8 mouse cellular contexts compared by ENCODE assay signal in the genomic region with DNA sequence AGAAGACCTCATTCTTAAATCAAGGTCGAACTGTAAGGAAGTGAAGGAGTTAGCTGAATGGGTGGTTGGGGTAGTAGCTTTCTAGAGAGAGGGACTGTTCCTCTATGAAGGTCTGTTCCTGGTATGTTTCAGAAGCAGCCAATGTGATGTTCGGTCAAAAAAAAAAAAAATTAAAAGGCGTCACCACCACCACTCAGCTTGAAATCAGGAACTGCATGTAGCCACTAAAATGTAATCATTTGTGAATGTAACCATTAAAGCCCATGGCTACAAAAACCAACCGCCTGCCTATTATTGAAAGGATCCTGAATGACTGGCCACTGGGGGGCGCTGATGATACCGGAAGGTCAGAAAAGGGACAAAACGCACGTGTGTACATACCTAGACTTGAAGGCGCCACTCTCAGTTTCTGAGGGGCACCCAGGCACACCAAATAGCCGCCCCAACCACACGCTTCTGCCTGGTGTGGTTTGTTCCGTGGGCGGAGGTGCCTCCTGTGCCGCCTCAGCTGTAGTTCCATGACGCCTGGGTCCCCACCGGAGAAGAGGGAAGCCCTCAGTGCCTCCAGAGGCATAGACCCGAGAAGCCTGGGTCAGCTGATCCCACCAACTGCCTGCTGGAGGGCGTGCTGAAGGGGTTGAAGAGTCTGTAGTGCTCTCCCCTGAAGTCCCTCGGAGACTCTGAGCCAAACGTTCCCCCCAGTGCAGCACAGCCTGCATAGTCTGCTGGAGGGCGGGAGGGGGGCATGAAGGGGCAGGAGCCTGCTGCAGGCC. TPM values are rescaled to one million over a fixed set of nuclear protein-coding genes. Genes with fewer than 3 reads are reported as not detected.
DNase-seq lines count a peak whose midpoint lies in the region; ATAC-seq and TF ChIP-seq lines count a peak whose summit lies in the region.

No protein-coding gene starts in this region.

- WGBS in forebrain, embryonic 11.5 days, result 34% methylated on average over 21 of the region's 21 CpGs
- WGBS in forebrain, embryonic 16.5 days, result 35% methylated on average over 21 of the region's 21 CpGs
- WGBS in limb, embryonic 14.5 days, result 16% methylated on average over 18 of the region's 21 CpGs
- 24% methylated on average over 21 of the region's 21 CpGs for WGBS in stomach, embryonic 15.5 days

- no peak overlapping the region for H3K27ac ChIP-seq in forebrain, embryonic 11.5 days (ENCODE audit: low read depth, low read length)
- H3K27ac ChIP-seq in forebrain, embryonic 16.5 days (ENCODE audit: low read length), result no peak overlapping the region
- peak overlapping the region; percentile 28 for H3K27ac ChIP-seq in limb, embryonic 14.5 days (replicated peaks; ENCODE audit: low read depth, low read length)
- H3K27ac ChIP-seq in stomach, embryonic 15.5 days, result no peak overlapping the region; the same call in 1 of the 2 replicates

- H3K27me3 ChIP-seq in forebrain, embryonic 11.5 days (ENCODE audit: control insufficient read depth, insufficient read depth, low read length), result peaks cover 16% of the 10 kb centered on the region
- no peaks in the 10 kb centered on the region for H3K27me3 ChIP-seq in forebrain, embryonic 16.5 days (replicated peaks; ENCODE audit: control insufficient read depth, insufficient read depth, low read length)
- H3K27me3 ChIP-seq in limb, embryonic 14.5 days (ENCODE audit: control insufficient read depth, insufficient read depth, low read length), result peaks cover 4% of the 10 kb centered on the region; the same call in 1 of the 2 replicates
- no peaks in the 10 kb centered on the region for H3K27me3 ChIP-seq in myocyte (ENCODE audit: control insufficient read depth, insufficient read depth, insufficient read length)
- H3K27me3 ChIP-seq in stomach, embryonic 15.5 days (replicated peaks), result peaks cover 6% of the 10 kb centered on the region; the same call in 1 of the 2 replicates

- H3K36me3 ChIP-seq in forebrain, embryonic 11.5 days (ENCODE audit: control insufficient read depth, insufficient read depth, low read length), result no peaks in the 10 kb centered on the region
- peaks cover 9% of the 10 kb centered on the region for H3K36me3 ChIP-seq in forebrain, embryonic 16.5 days (ENCODE audit: control insufficient read depth, insufficient read depth)
- H3K36me3 ChIP-seq in limb, embryonic 14.5 days (ENCODE audit: control insufficient read depth, insufficient read depth, low read length), result peaks cover 20% of the 10 kb centered on the region
- H3K36me3 ChIP-seq in myocyte (ENCODE audit: control insufficient read depth, insufficient read depth), result no peaks in the 10 kb centered on the region
- 0 out of 2 replicates have a peak, but pooled peaks cover 5% of the 10 kb centered on the region for H3K36me3 ChIP-seq in stomach, embryonic 15.5 days

- H3ac ChIP-seq in myocyte (ENCODE audit: control insufficient read depth, insufficient read length), result no peak overlapping the region

- H3K9ac ChIP-seq in forebrain, embryonic 11.5 days (ENCODE audit: low read length), result no peak overlapping the region
- no peak overlapping the region for H3K9ac ChIP-seq in forebrain, embryonic 16.5 days (replicated peaks; ENCODE audit: low read depth, low read length)
- H3K9ac ChIP-seq in limb, embryonic 14.5 days (ENCODE audit: low read depth, low read length, severe bottlenecking), result peak overlapping the region; percentile 31; the same call in 1 of the 2 replicates
- no peak overlapping the region for H3K9ac ChIP-seq in stomach, embryonic 15.5 days

- no peak for ATAC-seq in forebrain, embryonic 11.5 days (replicated peaks; ENCODE audit: low FRiP score)
- ATAC-seq in forebrain, embryonic 16.5 days, result no peak
- no peak for ATAC-seq in limb, embryonic 14.5 days (ENCODE audit: low FRiP score, low read depth)
- ATAC-seq in stomach, embryonic 15.5 days (ENCODE audit: insufficient read depth, low FRiP score, low read depth), result no peak

- no peak overlapping the region for H3K4me3 ChIP-seq in forebrain, embryonic 11.5 days (ENCODE audit: low read depth, low read length)
- no peak overlapping the region for H3K4me3 ChIP-seq in forebrain, embryonic 16.5 days (replicated peaks; ENCODE audit: low read length)
- H3K4me3 ChIP-seq in limb, embryonic 14.5 days (replicated peaks; ENCODE audit: low read length), result peak overlapping the region; percentile 5; the same call in 1 of the 2 replicates
- H3K4me3 ChIP-seq in myocyte, result no peak overlapping the region
- H3K4me3 ChIP-seq in stomach, embryonic 15.5 days (replicated peaks), result 0 out of 2 replicates have a peak overlapping the region, but pooled peaks have one; percentile 6

- TF ChIP-seq POLR2A in limb, embryonic 14.5 days (IDR thresholded peaks at IDR 0.05; ENCODE audit: borderline replicate concordance, extremely low read depth, insufficient read depth, insufficient read length), result no peak
- no peak for TF ChIP-seq POLR2A in myocyte (IDR thresholded peaks at IDR 0.05; ENCODE audit: insufficient read length, low read depth)

- H3K4me1 ChIP-seq in forebrain, embryonic 11.5 days (replicated peaks; ENCODE audit: control insufficient read depth, insufficient read depth, low read length), result peaks cover 13% of the 10 kb centered on the region; the same call in 1 of the 2 replicates
- H3K4me1 ChIP-seq in forebrain, embryonic 16.5 days (replicated peaks; ENCODE audit: control insufficient read depth, insufficient read depth, low read length), result peaks cover 20% of the 10 kb centered on the region
- H3K4me1 ChIP-seq in limb, embryonic 14.5 days (ENCODE audit: control insufficient read depth, insufficient read depth, low read length), result peaks cover 28% of the 10 kb centered on the region
- H3K4me1 ChIP-seq in stomach, embryonic 15.5 days, result peaks cover 25% of the 10 kb centered on the region

- DNase-seq in forebrain, embryonic 11.5 days (ENCODE audit: low spot score), result peak; percentile 90
- peak; percentile 77 to 81 for DNase-seq in cerebellum, adult 18-20 months
- peak; percentile 84 for DNase-seq in gastrocnemius, postnatal 10 days
- peak; percentile 74 for DNase-seq in kidney, adult 11 months
- peak; percentile 76 for DNase-seq in limb, embryonic 14.5 days (ENCODE audit: low spot score)

- no peaks in the 10 kb centered on the region for H3K9me3 ChIP-seq in forebrain, embryonic 11.5 days (ENCODE audit: control insufficient read depth, low read length)
- no peaks in the 10 kb centered on the region for H3K9me3 ChIP-seq in forebrain, embryonic 16.5 days (ENCODE audit: control insufficient read depth, low read length)
- no peaks in the 10 kb centered on the region for H3K9me3 ChIP-seq in limb, embryonic 14.5 days (ENCODE audit: control insufficient read depth, low read length)
- H3K9me3 ChIP-seq in stomach, embryonic 15.5 days, result no peaks in the 10 kb centered on the region

- no peak overlapping the region for H3K4me2 ChIP-seq in forebrain, embryonic 11.5 days (ENCODE audit: low read depth, low read length, severe bottlenecking)
- no peak overlapping the region for H3K4me2 ChIP-seq in forebrain, embryonic 16.5 days (ENCODE audit: low read length)
- H3K4me2 ChIP-seq in limb, embryonic 14.5 days (replicated peaks; ENCODE audit: low read depth, low read length, severe bottlenecking), result peak overlapping the region; percentile 33
- no peak overlapping the region for H3K4me2 ChIP-seq in myocyte (ENCODE audit: low read depth)
- peak overlapping the region; percentile 46 for H3K4me2 ChIP-seq in stomach, embryonic 15.5 days

- H3K79me2 ChIP-seq in myocyte (ENCODE audit: control insufficient read depth, insufficient read depth), result no peaks in the 10 kb centered on the region

TF ChIP-seq in myocyte, 11 proteins besides CTCF, POLR2A, EP300 and RAD21 (continues in another document):
- TF ChIP-seq REST (IDR thresholded peaks at IDR 0.05; ENCODE audit: insufficient read depth, insufficient read length) (no peak), USF1 (IDR thresholded peaks at IDR 0.05; ENCODE audit: low read depth) (no peak), CEBPB (IDR thresholded peaks at IDR 0.05; ENCODE audit: insufficient read depth, poor library complexity, severe bottlenecking) (no peak)

RNA-seq across cellular contexts. Expression of gene Rusc1, which starts 5.6 kb away (rescaled TPM):
- 23.9 and 24.5 TPM in 2 replicates for polyA plus RNA-seq in forebrain, embryonic 11.5 days (2014; fragmentation: Nextera tagmentation; extraction: Ambion mirVana)
- polyA plus RNA-seq in forebrain, embryonic 16.5 days (2015; fragmentation: Nextera tagmentation; extraction: Ambion mirVana), result 74.4 and 76.8 TPM in 2 replicates
- 1 to 10 TPM; 9.7 to 9.9 TPM for total RNA-seq in gastrocnemius, postnatal 10 days (2021)
- polyA plus RNA-seq in limb, embryonic 14.5 days (2012; rRNA removed), result 56.6 and 64.2 TPM in 2 replicates
- polyA plus RNA-seq in limb, embryonic 14.5 days (2014; fragmentation: Nextera tagmentation; extraction: Ambion mirVana), result 24.8 and 27.5 TPM in 2 replicates
- 20.2 TPM for polyA plus RNA-seq in myocyte (2012; fragmentation: generic; extraction: Trizol)
- 20.3 and 21.0 TPM in 2 replicates for polyA plus RNA-seq in stomach, embryonic 15.5 days (2015; fragmentation: Nextera tagmentation; extraction: Ambion mirVana)

RNA-seq across cellular contexts. Expression of gene Gm43738, which starts 13.4 kb away (rescaled TPM):
- not detected in 2 replicates for polyA plus RNA-seq in forebrain, embryonic 11.5 days (2014; fragmentation: Nextera tagmentation; extraction: Ambion mirVana)
- polyA plus RNA-seq in forebrain, embryonic 16.5 days (2015; fragmentation: Nextera tagmentation; extraction: Ambion mirVana), result not detected in 2 replicates
- not detected for total RNA-seq in gastrocnemius, postnatal 10 days (2021)
- polyA plus RNA-seq in limb, embryonic 14.5 days (2012; rRNA removed), result 0.03 TPM in 1 of 2 replicates, not detected in the other
- polyA plus RNA-seq in limb, embryonic 14.5 days (2014; fragmentation: Nextera tagmentation; extraction: Ambion mirVana), result not detected in 2 replicates
- polyA plus RNA-seq in myocyte (2012; fragmentation: generic; extraction: Trizol), result 0.02 TPM
- polyA plus RNA-seq in stomach, embryonic 15.5 days (2015; fragmentation: Nextera tagmentation; extraction: Ambion mirVana), result not detected in 2 replicates

RNA-seq across cellular contexts. Expression of gene Fdps, which starts 14.2 kb away (rescaled TPM):
- polyA plus RNA-seq in forebrain, embryonic 11.5 days (2014; fragmentation: Nextera tagmentation; extraction: Ambion mirVana), result 332 and 356 TPM in 2 replicates
- 380 and 438 TPM in 2 replicates for polyA plus RNA-seq in forebrain, embryonic 16.5 days (2015; fragmentation: Nextera tagmentation; extraction: Ambion mirVana)
- 10 to 100 TPM; 33.7 to 35.5 TPM for total RNA-seq in gastrocnemius, postnatal 10 days (2021)
- polyA plus RNA-seq in limb, embryonic 14.5 days (2012; rRNA removed), result 118 and 119 TPM in 2 replicates
- 172 and 215 TPM in 2 replicates for polyA plus RNA-seq in limb, embryonic 14.5 days (2014; fragmentation: Nextera tagmentation; extraction: Ambion mirVana)
- polyA plus RNA-seq in myocyte (2012; fragmentation: generic; extraction: Trizol), result 863 TPM
- 324 and 331 TPM in 2 replicates for polyA plus RNA-seq in stomach, embryonic 15.5 days (2015; fragmentation: Nextera tagmentation; extraction: Ambion mirVana)

RNA-seq across cellular contexts. Expression of gene Pklr, which starts 48.4 kb away (rescaled TPM):
- polyA plus RNA-seq in forebrain, embryonic 11.5 days (2014; fragmentation: Nextera tagmentation; extraction: Ambion mirVana), result 2.1 and 2.8 TPM in 2 replicates
- 0.13 TPM in 1 of 2 replicates, not detected in the other for polyA plus RNA-seq in forebrain, embryonic 16.5 days (2015; fragmentation: Nextera tagmentation; extraction: Ambion mirVana)
- under 1 TPM in 1 of 2 experiments, not detected in 1; 0.41 TPM for total RNA-seq in gastrocnemius, postnatal 10 days (2021)
- 0.27 and 0.50 TPM in 2 replicates for polyA plus RNA-seq in limb, embryonic 14.5 days (2012; rRNA removed)
- 0.14 and 0.23 TPM in 2 replicates for polyA plus RNA-seq in limb, embryonic 14.5 days (2014; fragmentation: Nextera tagmentation; extraction: Ambion mirVana)
- not detected for polyA plus RNA-seq in myocyte (2012; fragmentation: generic; extraction: Trizol)
- polyA plus RNA-seq in stomach, embryonic 15.5 days (2015; fragmentation: Nextera tagmentation; extraction: Ambion mirVana), result 16.4 and 19.9 TPM in 2 replicates

Comparison
In these comparisons a context has a peak if more than half of its experiments do, and no peak if none do; other contexts are left out.
1. H3K4me2 ChIP-seq: peak in limb, embryonic 14.5 days (single experiment) and stomach, embryonic 15.5 days (single experiment); none in forebrain, embryonic 11.5 days (single experiment), forebrain, embryonic 16.5 days (single experiment) and myocyte (single experiment).
2. H3K4me3 ChIP-seq: peak in limb, embryonic 14.5 days (single experiment) and stomach, embryonic 15.5 days (single experiment); none in forebrain, embryonic 11.5 days (single experiment), forebrain, embryonic 16.5 days (single experiment) and myocyte (single experiment).
3. Peak in every context shown above with its lines, with median percentiles within 50 percentile points of each other: DNase-seq.